Mouse (Mus musculus) kidney, adult 2 months (tissue): ENCODE measurements around the gene Cnga4. TPM values are rescaled to one million over a fixed set of nuclear protein-coding genes. Genes with fewer than 3 reads are reported as not detected.
"Not testable (repeated sequence)": the region's sequence is repeated elsewhere in the genome, so short reads cannot be mapped to it uniquely, and the experiment has no call there.

ENCODE experiments used
- DNase-seq: peaks from one replicate; pipeline ENCODE4 v3.0.0; 2021
- H3K27ac ChIP-seq: fragments of 200-500 bp; 2 replicates; pipeline ENCODE4 v1.5.1; 2012; ENCODE audit warnings: low read depth, low read length, control low read depth, inconsistent platforms; ENCODE audit not compliant: insufficient read depth
- H3K27me3 ChIP-seq: fragments of 200-500 bp; replicated peaks from 2 replicates; pipeline ENCODE4 v1.6.1; 2012; ENCODE audit warnings: mild to moderate bottlenecking, moderate library complexity, low read length, inconsistent platforms; ENCODE audit not compliant: control insufficient read depth, insufficient read depth
- H3K36me3 ChIP-seq: fragments of 200-500 bp; 2 replicates; pipeline ENCODE4 v1.6.1; 2012; ENCODE audit warnings: mild to moderate bottlenecking, moderate library complexity, low read length, inconsistent platforms; ENCODE audit not compliant: control insufficient read depth, insufficient read depth
- H3K4me1 ChIP-seq: fragments of 200-500 bp; 2 replicates; pipeline ENCODE4 v1.6.1; 2011; ENCODE audit warnings: low read length; ENCODE audit not compliant: control insufficient read depth, insufficient read depth
- H3K4me3 ChIP-seq: fragments of 200-500 bp; 2 replicates; pipeline ENCODE4 v1.5.1; 2011; ENCODE audit warnings: mild to moderate bottlenecking, low read depth, low read length, control low read depth; ENCODE audit not compliant: insufficient read depth
- CTCF ChIP-seq: fragments of 200-500 bp; conservative IDR thresholded peaks from 2 replicates; pipeline ENCODE4 v1.5.1; 2011; ENCODE audit warnings: low read depth, mild to moderate bottlenecking, control low read depth, low read length, moderate library complexity, mixed read lengths; ENCODE audit not compliant: insufficient read depth, insufficient read length
- POLR2A ChIP-seq: fragments of 200-500 bp; IDR thresholded peaks from one replicate; pipeline ENCODE4 v1.6.1; 2011; ENCODE audit warnings: low read depth, low read length, control low read depth
- WGBS: fragments of 180-500 bp; shearing (Covaris S2); methylation state at CpG from one replicate; pipeline ENCODE4 v1.1.7; 2018; 5-methylcytosine and 5-hydroxymethylcytosine counted together
- polyA plus RNA-seq: library from polyadenylated mRNA; depleted of rRNA; stranded (reverse); fragments of >200 nt; gene quantifications from 2 replicates; pipeline ENCODE4 v1.2.3, GENCODE M21; 2012; rRNA removed

Cnga4 gene
- polyA plus RNA-seq = 0.16 and 0.18 TPM in 2 replicates

DNA sequence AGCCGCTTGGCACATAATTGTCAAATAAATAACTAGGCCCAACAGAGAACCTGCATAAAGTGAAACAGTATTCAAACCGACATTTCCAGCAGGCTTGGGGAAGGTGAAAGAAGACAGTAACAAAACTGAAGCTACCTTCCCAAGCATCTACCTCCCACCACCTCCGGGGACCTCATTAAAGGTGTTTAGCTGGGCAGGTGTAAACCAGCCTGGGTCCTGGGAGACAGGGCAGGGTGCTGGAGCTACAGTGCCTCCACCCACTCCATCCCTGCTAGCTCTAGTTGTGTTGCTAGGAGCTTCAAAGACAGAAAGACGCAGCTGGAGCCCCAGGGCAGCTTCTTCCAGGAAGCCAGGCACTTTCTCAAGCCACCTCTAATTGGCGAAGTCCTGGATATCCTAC lies at the start of gene Cnga4:
Gene Cnga4 (plus strand): TSS at position 301 of the 400 bp plus-strand sequence.
- Histone ChIP-seq H3K27me3 (no peaks in the 10 kb centered on the region), H3K27ac (no peak within 1 kb of the TSS), H3K36me3 (no peaks in the 10 kb centered on the region), H3K4me1 (no peaks in the 10 kb centered on the region), H3K4me3 (no peak within 1 kb of the TSS)
- no peak for TF ChIP-seq CTCF
- TF ChIP-seq POLR2A = no peak
- DNase-seq = no peak
- WGBS = 71% methylated on average over 5 of the region's 5 CpGs

DNA sequence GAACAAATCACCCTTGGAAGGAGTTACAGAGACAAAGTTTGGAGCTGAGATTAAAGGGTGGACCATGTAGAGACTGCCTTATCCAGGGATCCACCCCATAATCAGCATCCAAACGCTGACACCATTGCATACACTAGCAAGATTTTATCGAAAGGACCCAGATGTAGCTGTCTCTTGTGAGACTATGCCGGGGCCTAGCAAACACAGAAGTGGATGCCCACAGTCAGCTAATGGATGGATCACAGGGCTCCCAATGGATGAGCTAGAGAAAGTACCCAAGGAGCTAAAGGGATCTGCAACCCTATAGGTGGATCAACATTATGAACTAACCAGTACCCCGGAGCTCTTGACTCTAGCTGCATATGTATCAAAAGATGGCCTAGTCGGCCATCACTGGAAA lies 48.3 kb upstream of the Cnga4 start:
- no CpG with 5 or more reads among the region's 5 CpGs for WGBS
- DNase-seq, H3K36me3 ChIP-seq, H3K4me3 ChIP-seq, H3K27me3 ChIP-seq, H3K27ac ChIP-seq, H3K4me1 ChIP-seq: not testable (repeated sequence)

DNA sequence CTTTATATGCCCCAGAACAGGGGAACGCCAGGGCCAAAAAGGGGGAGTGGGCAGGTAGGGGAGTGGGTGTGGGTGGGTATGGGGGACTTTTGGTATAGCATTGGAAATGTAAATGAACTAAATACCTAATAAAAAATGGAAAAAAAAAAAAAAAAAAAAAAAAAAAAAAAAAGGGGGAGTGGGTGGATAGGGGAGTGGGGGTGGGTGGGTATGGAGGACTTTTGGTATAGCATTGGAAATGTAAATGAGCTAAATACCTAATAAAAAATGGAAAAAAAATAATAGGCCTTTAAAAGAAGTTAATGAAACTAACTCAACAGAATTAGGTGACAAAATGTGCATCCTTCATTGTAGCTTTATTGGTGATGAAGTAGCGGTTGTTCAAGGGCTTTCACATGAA lies 47.9 kb upstream of the Cnga4 start:
- H3K27me3 ChIP-seq, DNase-seq, H3K27ac ChIP-seq, H3K36me3 ChIP-seq, H3K4me1 ChIP-seq, H3K4me3 ChIP-seq: not testable (repeated sequence)
- WGBS = 96% methylated on average over 1 of the region's 2 CpGs

DNA sequence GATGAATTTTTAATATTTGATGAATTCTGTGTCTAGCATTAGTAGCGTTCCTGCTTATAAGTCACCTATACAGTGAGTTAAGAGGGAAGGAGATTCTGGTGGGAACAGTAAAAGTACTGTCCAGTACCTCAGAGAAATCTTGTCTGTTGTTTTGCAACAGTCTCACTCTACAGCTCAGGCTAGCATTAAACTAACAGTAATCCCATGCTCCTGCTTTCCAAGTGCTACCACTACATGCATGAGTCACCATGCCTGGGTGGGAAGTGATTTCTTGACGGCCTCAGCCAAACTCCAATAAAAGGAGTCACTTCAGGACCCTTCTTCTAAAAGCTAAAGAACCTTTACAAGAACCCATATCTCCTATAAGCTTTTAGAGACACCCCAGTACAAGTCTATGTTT lies 42.7 kb upstream of the Cnga4 start:
- WGBS = 67% methylated on average over 2 of the region's 2 CpGs
- no peak overlapping the region for H3K4me3 ChIP-seq
- TF ChIP-seq POLR2A = no peak
- no peak for TF ChIP-seq CTCF

DNA sequence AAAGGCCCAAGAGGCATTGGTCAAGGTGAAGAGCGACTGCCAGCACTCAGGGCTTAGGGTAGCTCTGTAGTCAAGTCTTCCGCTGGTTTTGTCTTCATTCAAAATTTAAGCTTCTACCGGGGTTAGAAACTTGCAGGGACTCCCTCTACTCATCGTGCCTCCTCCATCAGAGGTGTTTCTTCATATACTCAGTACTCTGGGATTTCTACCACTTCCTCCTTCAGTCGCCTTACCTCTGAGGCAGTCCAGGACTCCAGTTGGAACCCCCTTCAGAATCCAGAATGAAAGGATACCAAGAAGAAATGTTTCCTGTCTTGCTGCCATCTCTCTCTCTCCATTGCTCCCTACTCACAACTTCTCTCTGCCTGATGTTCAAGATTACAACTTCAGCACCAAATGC lies 37.1 kb upstream of the Cnga4 start:
- TF ChIP-seq CTCF (no peak), POLR2A (no peak)
- DNase-seq = no peak
- Histone ChIP-seq H3K4me1 (no peaks in the 10 kb centered on the region), H3K27me3 (no peaks in the 10 kb centered on the region), H3K36me3 (no peaks in the 10 kb centered on the region), H3K4me3 (no peak overlapping the region), H3K27ac (no peak overlapping the region)
- WGBS = 87% methylated on average over 5 of the region's 5 CpGs

More for the DNA sequence above, 42.7 kb upstream of the Cnga4 start:
- DNase-seq = no peak
- no peaks in the 10 kb centered on the region for H3K36me3 ChIP-seq
- no peak overlapping the region for H3K27ac ChIP-seq
- no peaks in the 10 kb centered on the region for H3K4me1 ChIP-seq
- no peaks in the 10 kb centered on the region for H3K27me3 ChIP-seq

DNA sequence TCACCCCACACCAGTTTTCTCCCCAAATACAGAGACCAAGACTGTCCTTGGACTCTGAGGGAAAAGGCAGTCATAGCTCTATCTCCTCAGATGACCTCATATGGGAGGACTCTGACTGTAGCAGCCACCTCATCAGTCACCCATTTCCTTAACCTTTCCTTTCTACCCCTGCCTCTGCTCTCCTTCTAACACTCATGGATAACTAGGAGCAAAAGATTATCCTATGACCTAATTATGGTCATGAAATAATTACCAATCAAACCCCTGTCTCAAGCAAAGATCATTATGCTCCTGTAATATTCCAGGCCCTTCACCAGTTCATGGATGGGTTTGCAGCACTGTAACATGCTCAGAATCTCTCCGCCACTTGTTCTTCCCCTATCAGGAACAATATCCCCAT lies 36.4 kb upstream of the Cnga4 start, which contains the start of gene Olfr692:
Gene Olfr692 (plus strand): TSS at position 301 of the 400 bp plus-strand sequence.
- TF ChIP-seq CTCF = no peak
- no peak for TF ChIP-seq POLR2A
- no peaks in the 10 kb centered on the region for H3K27me3 ChIP-seq
- 100% methylated on average over 1 of the region's 1 CpGs for WGBS
- DNase-seq = no peak
- H3K27ac ChIP-seq = no peak within 1 kb of the TSS
- H3K36me3 ChIP-seq = no peaks in the 10 kb centered on the region
- H3K4me3 ChIP-seq = no peak within 1 kb of the TSS
- H3K4me1 ChIP-seq = no peaks in the 10 kb centered on the region

DNA sequence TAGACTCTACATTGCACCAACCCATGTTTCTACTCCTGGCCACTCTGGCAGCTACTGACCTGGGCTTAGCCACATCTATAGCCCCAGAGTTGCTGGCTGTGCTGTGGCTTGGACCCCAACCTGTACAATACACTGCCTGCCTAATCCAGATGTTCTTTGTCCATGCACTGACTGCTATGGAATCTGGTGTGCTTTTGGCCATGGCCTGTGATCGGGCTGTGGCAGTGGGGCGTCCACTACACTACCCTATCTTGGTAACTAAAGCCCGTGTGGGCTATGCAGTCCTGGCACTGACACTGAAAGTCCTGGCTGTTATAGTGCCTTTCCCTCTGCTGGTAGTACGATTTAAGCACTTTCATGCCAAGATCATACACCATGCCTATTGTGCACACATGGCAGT lies 35.8 kb upstream of the Cnga4 start:
- DNase-seq = no peak
- H3K27ac ChIP-seq = no peak overlapping the region
- 92% methylated on average over 4 of the region's 4 CpGs for WGBS
- no peaks in the 10 kb centered on the region for H3K27me3 ChIP-seq
- no peak overlapping the region for H3K4me3 ChIP-seq
- no peaks in the 10 kb centered on the region for H3K4me1 ChIP-seq
- H3K36me3 ChIP-seq = no peaks in the 10 kb centered on the region
- TF ChIP-seq CTCF (no peak), POLR2A (no peak)

DNA sequence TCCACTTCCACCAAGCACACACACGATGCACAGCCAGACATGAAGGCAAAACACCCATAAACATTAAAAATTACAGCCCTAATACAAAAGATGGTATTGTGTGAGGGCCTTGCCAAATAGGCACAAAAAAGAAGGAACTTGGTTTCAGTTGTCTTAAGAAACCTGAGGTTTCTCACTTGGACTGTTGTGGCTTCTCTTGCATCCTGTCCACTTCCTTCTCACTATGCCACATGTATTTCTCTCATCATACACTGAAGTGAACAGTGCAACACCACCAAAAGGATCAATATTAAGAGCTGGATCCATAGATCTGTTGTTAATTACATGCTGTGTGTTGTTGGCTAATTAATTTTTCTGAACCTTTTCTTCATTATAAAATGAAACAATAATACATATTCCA lies 31.5 kb upstream of the Cnga4 start:
- no peak overlapping the region for H3K4me3 ChIP-seq

More for the DNA sequence above, 31.5 kb upstream of the Cnga4 start:
- no peak for DNase-seq
- H3K4me1 ChIP-seq = no peaks in the 10 kb centered on the region
- TF ChIP-seq CTCF (no peak), POLR2A (no peak)
- no peaks in the 10 kb centered on the region for H3K27me3 ChIP-seq
- H3K36me3 ChIP-seq = peaks cover under 1% of the 10 kb centered on the region; the same call in 1 of the 2 replicates
- WGBS = 83% methylated on average over 1 of the region's 1 CpGs
- H3K27ac ChIP-seq = no peak overlapping the region
